Mouse (Mus musculus): ENCODE data around the gene Xdh. TPM values are rescaled to one million over a fixed set of nuclear protein-coding genes. Genes with fewer than 3 reads are reported as not detected.

Gene Xdh
- total and polyA plus RNA-seq, 3 experiments, result 0.17 TPM; not detected in 2

GRCm38 (mm10) chr17:73937073-73937472, 12.9 kb downstream of the Xdh start:
- Histone ChIP-seq H3K4me3 (replicated peaks in 1 of 3; ENCODE audit: low read depth in 2 of 3, low read length in 2 of 3, poor library complexity in 1 of 3) (no peak overlapping the region), H3K27me3 (replicated peaks) (no peaks in the 10 kb centered on the region), H3K9me3 (replicated peaks; ENCODE audit: low read length) (peaks cover 5% of the 10 kb centered on the region), H3K27ac (ENCODE audit: insufficient read depth, low read depth) (no peak overlapping the region), H3K4me1 (ENCODE audit: control insufficient read depth in 1 of 2, insufficient read depth in 2 of 2) (no peaks in the 10 kb centered on the region; a peak in 1 of 4 replicates), H3K36me3 (replicated peaks in 1 of 2; ENCODE audit: control insufficient read depth in 1 of 2, insufficient read depth in 1 of 2, low read length in 1 of 2) (no peaks in the 10 kb centered on the region), H3K9ac (ENCODE audit: insufficient read depth, low read depth) (no peak overlapping the region), H3K79me2 (replicated peaks; ENCODE audit: control insufficient read depth, extremely low read depth, insufficient read depth, poor library complexity, severe bottlenecking) (no peaks in the 10 kb centered on the region), H3K4me2 (ENCODE audit: insufficient read depth, low read depth, poor library complexity, severe bottlenecking) (no peak overlapping the region)
- TF ChIP-seq HCFC1 (IDR thresholded peaks at IDR 0.05; ENCODE audit: low read depth, low read length) (no peak), PAX5 (IDR thresholded peaks at IDR 0.05; ENCODE audit: low read length) (no peak), IRF4 (IDR thresholded peaks at IDR 0.05; ENCODE audit: low read depth, low read length) (no peak), ETS1 (conservative IDR thresholded peaks at IDR 0.05; ENCODE audit: low read depth, low read length) (no peak), E2F4 (IDR thresholded peaks at IDR 0.05; ENCODE audit: insufficient replicate concordance, low read depth, low read length) (no peak), KAT2A (IDR thresholded peaks at IDR 0.05; ENCODE audit: insufficient replicate concordance, low read length) (no peak), TBP (conservative IDR thresholded peaks at IDR 0.05; ENCODE audit: low read depth, low read length) (no peak), NELFE (IDR thresholded peaks at IDR 0.05; ENCODE audit: low read depth, low read length) (no peak), ZKSCAN1 (IDR thresholded peaks at IDR 0.05; ENCODE audit: borderline replicate concordance, low read depth, low read length) (no peak)
- dilution Hi-C loops (cut with MboI; ENCODE audit: extremely low pct_ligation_motif_present, extremely low pct_unique_long_range_greater_than_20kb, low sequenced_read_pairs) (no loop called here), in situ Hi-C loops (cut with MboI; ENCODE audit: low pct_ligation_motif_present, low pct_unique_long_range_greater_than_20kb, low sequenced_read_pairs) (no loop called here)
- DNase-seq (ENCODE audit: extremely low read depth), result no peak

- no peak overlapping the region for H3K9ac ChIP-seq (ENCODE audit: insufficient read depth, low read depth)
- H3K9me3 ChIP-seq (replicated peaks; ENCODE audit: low read length), result peaks cover 5% of the 10 kb centered on the region
- in situ Hi-C loops (cut with MboI; ENCODE audit: low pct_ligation_motif_present, low pct_unique_long_range_greater_than_20kb, low sequenced_read_pairs) (no loop called here), dilution Hi-C loops (cut with MboI; ENCODE audit: extremely low pct_ligation_motif_present, extremely low pct_unique_long_range_greater_than_20kb, low sequenced_read_pairs) (no loop called here)
- TF ChIP-seq EP300 (IDR thresholded peaks at IDR 0.05; ENCODE audit: low read length) (no peak), TCF12 (IDR thresholded peaks at IDR 0.05; ENCODE audit: low read depth, low read length) (no peak), JUND (conservative IDR thresholded peaks at IDR 0.05; ENCODE audit: low read depth, low read length) (no peak), POLR2A (IDR thresholded peaks at IDR 0.05; ENCODE audit: low read depth, low read length) (no peak), TBP (conservative IDR thresholded peaks at IDR 0.05; ENCODE audit: low read depth, low read length) (no peak), JUN (IDR thresholded peaks at IDR 0.05; ENCODE audit: insufficient read depth, low read depth, low read length) (no peak), MYC (IDR thresholded peaks at IDR 0.05; ENCODE audit: low read depth, low read length) (no peak), UBTF (IDR thresholded peaks at IDR 0.05; ENCODE audit: low read depth, low read length) (no peak), KAT2A (IDR thresholded peaks at IDR 0.05; ENCODE audit: insufficient replicate concordance, low read length) (no peak), USF1 (IDR thresholded peaks at IDR 0.05; ENCODE audit: low read depth, low read length) (no peak), MAZ (IDR thresholded peaks at IDR 0.05; ENCODE audit: low read depth, low read length) (no peak), BHLHE40 (IDR thresholded peaks at IDR 0.05; ENCODE audit: low read depth, low read length) (no peak), NRF1 (IDR thresholded peaks at IDR 0.05; ENCODE audit: low read depth, low read length) (no peak), GABPA (IDR thresholded peaks at IDR 0.05; ENCODE audit: insufficient replicate concordance, low read depth, low read length) (no peak)
- H3K4me1 ChIP-seq (ENCODE audit: control insufficient read depth in 1 of 2, insufficient read depth in 2 of 2), result no peaks in the 10 kb centered on the region
- no peaks in the 10 kb centered on the region for H3K27me3 ChIP-seq (replicated peaks)
- H3K4me2 ChIP-seq (ENCODE audit: insufficient read depth, low read depth, poor library complexity, severe bottlenecking), result no peak overlapping the region
- H3K4me3 ChIP-seq (replicated peaks in 1 of 3; ENCODE audit: low read depth in 2 of 3, low read length in 2 of 3, poor library complexity in 1 of 3), result no peak overlapping the region
- no peaks in the 10 kb centered on the region for H3K36me3 ChIP-seq (replicated peaks in 1 of 2; ENCODE audit: control insufficient read depth in 1 of 2, insufficient read depth in 1 of 2, low read length in 1 of 2)
- no peak for DNase-seq (ENCODE audit: extremely low read depth)
- H3K27ac ChIP-seq (ENCODE audit: insufficient read depth, low read depth), result no peak overlapping the region
- no peaks in the 10 kb centered on the region for H3K79me2 ChIP-seq (replicated peaks; ENCODE audit: control insufficient read depth, extremely low read depth, insufficient read depth, poor library complexity, severe bottlenecking)
These were observed 14.8 kb downstream of the Xdh start for GRCm38 (mm10) chr17:73935163-73935562.
